Mouse (Mus musculus): ENCODE measurements around the gene Wfdc13. TPM values are rescaled to one million over a fixed set of nuclear protein-coding genes. Genes with fewer than 3 reads are reported as not detected.

Wfdc13 gene
- not detected for polyA plus RNA-seq (2015; fragmentation: Illumina TruSeq; extraction: RNeasy Lipid Tissue Mini Kit (QIAGEN cat#74804); ENCODE audit: insufficient read depth, low replicate concordance)

GRCm38 (mm10) chr2:164684807-164685206 lies at the start of gene Wfdc13:
Wfdc13 (plus strand) TSS chr2:164685107.

GRCm38 (mm10) chr2:164638696-164639095 lies 46.2 kb upstream of the Wfdc13 start, which contains the start of gene Wfdc16:
Wfdc16 (minus strand) TSS chr2:164638796.

GRCm38 (mm10) chr2:164655858-164656257 lies 29.0 kb upstream of the Wfdc13 start, which contains the start of gene Wfdc10:
Wfdc10 (plus strand) TSS chr2:164656046.

GRCm38 (mm10) chr2:164656483-164656882 lies 28.4 kb upstream of the Wfdc13 start, which contains the start of gene Wfdc9:
Wfdc9 (minus strand) TSS chr2:164656583.

GRCm38 (mm10) chr2:164673987-164674386 lies 10.9 kb upstream of the Wfdc13 start, which contains the start of gene Wfdc11:
Wfdc11 (minus strand) TSS chr2:164674087.

GRCm38 (mm10) chr2:164698201-164698600 lies 13.3 kb downstream of the Wfdc13 start, which contains the start of gene Spint4:
Spint4 (plus strand) TSS chr2:164698501.

GRCm38 (mm10) chr2:164715005-164715404 lies 30.1 kb downstream of the Wfdc13 start, which contains the start of gene Spint5:
Spint5 (plus strand) TSS chr2:164715305.

Other genes with a start within 250 kb of the Wfdc13 start
- 55.3 TPM for gene Sdc4, start 241.2 kb upstream of the Wfdc13 start, polyA plus RNA-seq (2015; fragmentation: Illumina TruSeq; extraction: RNeasy Lipid Tissue Mini Kit (QIAGEN cat#74804); ENCODE audit: insufficient read depth, low replicate concordance)
- 21.8 TPM for gene Sys1, start 228.1 kb upstream of the Wfdc13 start, polyA plus RNA-seq (2015; fragmentation: Illumina TruSeq; extraction: RNeasy Lipid Tissue Mini Kit (QIAGEN cat#74804); ENCODE audit: insufficient read depth, low replicate concordance)
- gene Gm20458, start 224.1 kb upstream of the Wfdc13 start, polyA plus RNA-seq (2015; fragmentation: Illumina TruSeq; extraction: RNeasy Lipid Tissue Mini Kit (QIAGEN cat#74804); ENCODE audit: insufficient read depth, low replicate concordance): not detected
- not detected for gene Trp53tg5, start 211.4 kb upstream of the Wfdc13 start, polyA plus RNA-seq (2015; fragmentation: Illumina TruSeq; extraction: RNeasy Lipid Tissue Mini Kit (QIAGEN cat#74804); ENCODE audit: insufficient read depth, low replicate concordance)
- gene Dbndd2, start 199.0 kb upstream of the Wfdc13 start, polyA plus RNA-seq (2015; fragmentation: Illumina TruSeq; extraction: RNeasy Lipid Tissue Mini Kit (QIAGEN cat#74804); ENCODE audit: insufficient read depth, low replicate concordance): 12.0 TPM
- gene Pigt, start 187.6 kb upstream of the Wfdc13 start, polyA plus RNA-seq (2015; fragmentation: Illumina TruSeq; extraction: RNeasy Lipid Tissue Mini Kit (QIAGEN cat#74804); ENCODE audit: insufficient read depth, low replicate concordance): 28.4 TPM
- gene Wfdc2, start 122.7 kb upstream of the Wfdc13 start, polyA plus RNA-seq (2015; fragmentation: Illumina TruSeq; extraction: RNeasy Lipid Tissue Mini Kit (QIAGEN cat#74804); ENCODE audit: insufficient read depth, low replicate concordance): not detected
- not detected for gene Spint3, start 111.6 kb upstream of the Wfdc13 start, polyA plus RNA-seq (2015; fragmentation: Illumina TruSeq; extraction: RNeasy Lipid Tissue Mini Kit (QIAGEN cat#74804); ENCODE audit: insufficient read depth, low replicate concordance)
- 0.44 TPM for gene Wfdc6a, start 99.7 kb upstream of the Wfdc13 start, polyA plus RNA-seq (2015; fragmentation: Illumina TruSeq; extraction: RNeasy Lipid Tissue Mini Kit (QIAGEN cat#74804); ENCODE audit: insufficient read depth, low replicate concordance)
- gene Eppin, start 91.5 kb upstream of the Wfdc13 start, polyA plus RNA-seq (2015; fragmentation: Illumina TruSeq; extraction: RNeasy Lipid Tissue Mini Kit (QIAGEN cat#74804); ENCODE audit: insufficient read depth, low replicate concordance): not detected
- gene Wfdc6b, start 71.6 kb upstream of the Wfdc13 start, polyA plus RNA-seq (2015; fragmentation: Illumina TruSeq; extraction: RNeasy Lipid Tissue Mini Kit (QIAGEN cat#74804); ENCODE audit: insufficient read depth, low replicate concordance): not detected
- gene Wfdc8, start 71.5 kb upstream of the Wfdc13 start, polyA plus RNA-seq (2015; fragmentation: Illumina TruSeq; extraction: RNeasy Lipid Tissue Mini Kit (QIAGEN cat#74804); ENCODE audit: insufficient read depth, low replicate concordance): not detected
- not detected for gene Wfdc16, start 46.3 kb upstream of the Wfdc13 start, polyA plus RNA-seq (2015; fragmentation: Illumina TruSeq; extraction: RNeasy Lipid Tissue Mini Kit (QIAGEN cat#74804); ENCODE audit: insufficient read depth, low replicate concordance)
- gene Wfdc10, start 29.1 kb upstream of the Wfdc13 start, polyA plus RNA-seq (2015; fragmentation: Illumina TruSeq; extraction: RNeasy Lipid Tissue Mini Kit (QIAGEN cat#74804); ENCODE audit: insufficient read depth, low replicate concordance): not detected
- gene Wfdc9, start 28.5 kb upstream of the Wfdc13 start, polyA plus RNA-seq (2015; fragmentation: Illumina TruSeq; extraction: RNeasy Lipid Tissue Mini Kit (QIAGEN cat#74804); ENCODE audit: insufficient read depth, low replicate concordance): not detected
- gene Wfdc11, start 11.0 kb upstream of the Wfdc13 start, polyA plus RNA-seq (2015; fragmentation: Illumina TruSeq; extraction: RNeasy Lipid Tissue Mini Kit (QIAGEN cat#74804); ENCODE audit: insufficient read depth, low replicate concordance): not detected
- not detected for gene Spint4, start 13.4 kb downstream of the Wfdc13 start, polyA plus RNA-seq (2015; fragmentation: Illumina TruSeq; extraction: RNeasy Lipid Tissue Mini Kit (QIAGEN cat#74804); ENCODE audit: insufficient read depth, low replicate concordance)
- not detected for gene Spint5, start 30.2 kb downstream of the Wfdc13 start, polyA plus RNA-seq (2015; fragmentation: Illumina TruSeq; extraction: RNeasy Lipid Tissue Mini Kit (QIAGEN cat#74804); ENCODE audit: insufficient read depth, low replicate concordance)
- 0.39 TPM for gene Wfdc3, start 60.8 kb downstream of the Wfdc13 start, polyA plus RNA-seq (2015; fragmentation: Illumina TruSeq; extraction: RNeasy Lipid Tissue Mini Kit (QIAGEN cat#74804); ENCODE audit: insufficient read depth, low replicate concordance)
- 16.4 TPM for gene Dnttip1, start 60.9 kb downstream of the Wfdc13 start, polyA plus RNA-seq (2015; fragmentation: Illumina TruSeq; extraction: RNeasy Lipid Tissue Mini Kit (QIAGEN cat#74804); ENCODE audit: insufficient read depth, low replicate concordance)
- 44.2 TPM for gene Ube2c, start 84.8 kb downstream of the Wfdc13 start, polyA plus RNA-seq (2015; fragmentation: Illumina TruSeq; extraction: RNeasy Lipid Tissue Mini Kit (QIAGEN cat#74804); ENCODE audit: insufficient read depth, low replicate concordance)
- not detected for gene Tnnc2, start 94.9 kb downstream of the Wfdc13 start, polyA plus RNA-seq (2015; fragmentation: Illumina TruSeq; extraction: RNeasy Lipid Tissue Mini Kit (QIAGEN cat#74804); ENCODE audit: insufficient read depth, low replicate concordance)
- gene Snx21, start 100.7 kb downstream of the Wfdc13 start, polyA plus RNA-seq (2015; fragmentation: Illumina TruSeq; extraction: RNeasy Lipid Tissue Mini Kit (QIAGEN cat#74804); ENCODE audit: insufficient read depth, low replicate concordance): 5.2 TPM
- gene Acot8, start 119.8 kb downstream of the Wfdc13 start, polyA plus RNA-seq (2015; fragmentation: Illumina TruSeq; extraction: RNeasy Lipid Tissue Mini Kit (QIAGEN cat#74804); ENCODE audit: insufficient read depth, low replicate concordance): 14.0 TPM
- 5.5 TPM for gene Zswim3, start 120.0 kb downstream of the Wfdc13 start, polyA plus RNA-seq (2015; fragmentation: Illumina TruSeq; extraction: RNeasy Lipid Tissue Mini Kit (QIAGEN cat#74804); ENCODE audit: insufficient read depth, low replicate concordance)
- 4.9 TPM for gene Zswim1, start 137.6 kb downstream of the Wfdc13 start, polyA plus RNA-seq (2015; fragmentation: Illumina TruSeq; extraction: RNeasy Lipid Tissue Mini Kit (QIAGEN cat#74804); ENCODE audit: insufficient read depth, low replicate concordance)
- gene Spata25, start 143.4 kb downstream of the Wfdc13 start, polyA plus RNA-seq (2015; fragmentation: Illumina TruSeq; extraction: RNeasy Lipid Tissue Mini Kit (QIAGEN cat#74804); ENCODE audit: insufficient read depth, low replicate concordance): not detected
- 161 TPM for gene Ctsa, start 147.8 kb downstream of the Wfdc13 start, polyA plus RNA-seq (2015; fragmentation: Illumina TruSeq; extraction: RNeasy Lipid Tissue Mini Kit (QIAGEN cat#74804); ENCODE audit: insufficient read depth, low replicate concordance)
- gene Neurl2, start 148.3 kb downstream of the Wfdc13 start, polyA plus RNA-seq (2015; fragmentation: Illumina TruSeq; extraction: RNeasy Lipid Tissue Mini Kit (QIAGEN cat#74804); ENCODE audit: insufficient read depth, low replicate concordance): 0.99 TPM
- 10.2 TPM for gene Pltp, start 172.6 kb downstream of the Wfdc13 start, polyA plus RNA-seq (2015; fragmentation: Illumina TruSeq; extraction: RNeasy Lipid Tissue Mini Kit (QIAGEN cat#74804); ENCODE audit: insufficient read depth, low replicate concordance)
- 21.7 TPM for gene Pcif1, start 194.2 kb downstream of the Wfdc13 start, polyA plus RNA-seq (2015; fragmentation: Illumina TruSeq; extraction: RNeasy Lipid Tissue Mini Kit (QIAGEN cat#74804); ENCODE audit: insufficient read depth, low replicate concordance)
- gene Zfp335, start 226.7 kb downstream of the Wfdc13 start, polyA plus RNA-seq (2015; fragmentation: Illumina TruSeq; extraction: RNeasy Lipid Tissue Mini Kit (QIAGEN cat#74804); ENCODE audit: insufficient read depth, low replicate concordance): 9.1 TPM